Mouse (Mus musculus) v-Abl transformed pro-B cells (cell line): ENCODE measurements around the gene Bnip3.

Experiments used
- in situ Hi-C, 2 experiments: fragments of 400-800 bp; cut with MboI; formaldehyde crosslinking; loops; one replicate each; pipeline ENCODE4 v1.15.1; 2025; ENCODE audit not compliant: unreplicated experiment in 2 of 2

Bnip3 gene

GRCm38 (mm10) chr7:138909277-138910192 lies at the start of gene Bnip3:
Gene Bnip3 (minus strand): TSS chr7:138909519.
- in situ Hi-C loops = loop anchor here (10.0 to 25.0 kb wide), 5 partner anchors 478 to 1978 kb away; partner anchors contain the start of genes Echs1 (in 2 of the 2), Fuom (in 2 of the 2), Paox (in 2 of the 2) and Inpp5a (in 1 of the 2)

DNA sequence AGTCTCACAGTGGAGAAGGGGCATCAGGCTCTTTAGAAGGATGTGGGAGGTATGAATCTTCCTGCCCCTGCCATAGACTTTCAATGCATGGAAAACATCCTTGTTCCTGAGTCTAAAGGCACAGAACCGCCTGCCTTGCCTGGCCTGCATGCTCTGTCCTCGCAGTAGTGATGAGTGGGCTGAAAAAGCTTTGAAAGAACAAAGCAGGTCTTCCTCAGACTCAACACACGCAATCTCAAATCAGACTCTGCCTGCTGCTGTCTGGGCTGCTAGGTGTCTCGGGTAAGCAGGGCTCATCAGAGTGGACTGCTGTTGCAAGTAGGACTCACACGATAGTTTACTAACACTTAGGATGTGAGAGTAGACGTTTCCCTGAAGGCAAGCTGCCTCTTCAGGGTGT lies 47.8 kb upstream of the Bnip3 start:
- in situ Hi-C loops = no loop called here

GRCm38 (mm10) chr7:138955787-138956186 lies 46.5 kb upstream of the Bnip3 start:
- in situ Hi-C loops = no loop called here

- in situ Hi-C loops = loop anchor here in 1 of 2 experiments (25.0 kb wide), 1 partner anchor 861 kb away; no protein-coding TSS in a partner anchor
Measured at GRCm38 (mm10) chr7:138948309-138948708, 39.0 kb upstream of the Bnip3 start.

DNA sequence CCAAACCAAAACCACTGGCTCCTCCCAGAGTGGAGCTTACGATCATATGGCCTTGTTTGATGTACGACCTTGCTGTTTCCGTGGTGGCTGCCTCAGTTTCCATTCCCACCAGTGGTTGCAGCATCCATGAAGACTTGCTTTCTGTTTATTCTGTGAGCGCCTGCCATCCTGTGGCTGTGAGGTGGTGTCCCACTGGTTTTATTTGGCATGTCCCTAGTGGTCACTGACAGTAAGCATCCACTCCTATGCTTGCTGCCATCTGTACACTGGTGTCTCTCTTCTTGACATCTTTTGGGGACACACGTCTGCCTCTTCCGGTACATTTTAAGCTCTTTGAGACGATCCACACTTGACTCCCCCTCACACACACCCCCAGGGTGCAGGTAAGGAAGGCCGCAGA lies 38.4 kb upstream of the Bnip3 start:
- in situ Hi-C loops = loop anchor here in 1 of 2 experiments (25.0 kb wide), 1 partner anchor 860 kb away; no protein-coding TSS in a partner anchor

- in situ Hi-C loops = loop anchor here in 1 of 2 experiments (25.0 kb wide), 1 partner anchor 858 kb away; no protein-coding TSS in a partner anchor
Measured at GRCm38 (mm10) chr7:138945668-138946067, 36.3 kb upstream of the Bnip3 start.

- in situ Hi-C loops = loop anchor here in 1 of 2 experiments (25.0 kb wide), 1 partner anchor 855 kb away; no protein-coding TSS in a partner anchor
Measured at GRCm38 (mm10) chr7:138942301-138942700, 33.0 kb upstream of the Bnip3 start.

DNA sequence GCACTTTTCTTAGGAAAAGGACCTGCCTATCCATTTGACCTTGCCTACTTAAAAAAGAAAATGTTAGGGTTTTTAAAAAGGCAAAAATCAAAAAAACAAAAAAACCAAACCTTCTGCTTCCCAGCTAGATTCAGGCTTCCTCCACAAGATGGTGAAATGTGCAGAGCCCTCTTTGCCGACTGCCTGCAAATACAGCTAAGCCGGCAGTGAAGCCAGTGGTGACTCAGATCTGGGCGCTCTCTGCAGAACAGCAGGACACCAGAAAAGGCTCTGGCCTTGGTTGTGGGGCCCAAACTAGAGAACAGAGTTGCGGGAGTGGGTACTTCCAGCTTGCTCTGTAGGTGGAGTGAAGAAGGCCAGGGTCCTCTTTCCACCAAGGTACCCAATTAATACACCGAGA lies 32.3 kb upstream of the Bnip3 start:
- in situ Hi-C loops = loop anchor here in 1 of 2 experiments (25.0 kb wide), 1 partner anchor 854 kb away; no protein-coding TSS in a partner anchor

GRCm38 (mm10) chr7:138940612-138941461 lies 31.5 kb upstream of the Bnip3 start, which contains the start of gene Jakmip3:
Gene Jakmip3 (plus strand): TSS chr7:138940730.
- in situ Hi-C loops = loop anchor here in 1 of 2 experiments (25.0 kb wide), 1 partner anchor 854 kb away; no protein-coding TSS in a partner anchor

- in situ Hi-C loops = loop anchor here in 1 of 2 experiments (25.0 kb wide), 1 partner anchor 853 kb away; no protein-coding TSS in a partner anchor
Measured at GRCm38 (mm10) chr7:138940256-138940611, 30.9 kb upstream of the Bnip3 start.

DNA sequence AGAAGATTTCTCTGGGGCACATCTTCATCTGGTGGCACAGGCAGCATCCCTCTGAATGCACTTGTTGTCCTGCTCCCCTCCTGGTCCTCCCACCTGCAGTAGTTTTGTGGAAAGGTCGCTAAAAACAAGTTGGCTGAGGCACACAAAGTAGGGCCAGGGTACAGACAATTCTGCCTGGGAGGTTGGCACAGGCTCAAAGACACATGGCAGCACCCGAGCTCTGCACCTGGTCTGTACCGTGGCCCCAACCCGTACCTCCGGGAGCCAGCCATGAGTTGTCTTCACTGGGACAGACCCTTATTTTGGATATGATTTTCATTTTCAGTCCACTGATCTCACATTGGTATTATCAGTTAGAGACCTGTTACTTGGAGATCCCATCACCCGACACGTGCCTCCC lies 29.7 kb upstream of the Bnip3 start:
- in situ Hi-C loops = loop anchor here in 1 of 2 experiments (25.0 kb wide), 1 partner anchor 852 kb away; no protein-coding TSS in a partner anchor

DNA sequence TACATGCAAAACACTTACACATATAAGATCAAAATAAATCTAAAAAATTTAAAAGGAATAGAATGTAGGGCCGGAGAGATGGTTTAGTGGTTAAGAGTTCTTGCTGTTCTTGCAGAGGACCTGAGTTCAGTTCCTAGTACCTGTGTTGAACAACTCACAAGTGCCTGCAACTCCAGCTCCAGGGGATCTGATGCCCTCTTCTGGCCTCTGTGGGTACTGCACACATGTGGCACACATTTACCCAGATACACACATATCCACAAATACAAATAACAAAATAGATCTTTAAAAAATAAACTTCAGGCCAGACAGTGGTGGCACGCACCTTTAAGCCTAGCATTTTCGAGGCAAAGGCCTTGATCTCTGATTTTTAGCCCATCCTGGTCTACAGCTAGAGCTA lies 25.2 kb upstream of the Bnip3 start:
- in situ Hi-C loops = loop anchor here in 1 of 2 experiments (25.0 kb wide), 1 partner anchor 847 kb away; no protein-coding TSS in a partner anchor

DNA sequence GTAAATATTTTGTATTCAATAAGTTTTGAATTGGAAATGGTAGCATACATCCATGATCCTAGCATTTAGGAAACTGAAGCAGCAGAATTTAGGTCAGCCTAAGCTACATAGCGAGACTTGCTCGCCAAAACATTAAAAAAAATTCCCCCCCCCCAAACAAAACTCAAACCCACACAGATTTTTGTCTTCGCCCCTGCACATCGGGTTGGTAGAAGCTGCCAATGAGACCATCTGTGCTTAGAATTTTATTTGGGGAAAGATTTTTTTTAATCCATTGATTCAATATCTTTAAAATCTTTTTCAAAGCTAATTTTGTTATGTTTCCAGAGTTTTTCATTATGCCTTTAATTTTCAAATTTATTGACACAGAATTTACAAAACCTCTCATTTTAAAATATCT lies 19.1 kb upstream of the Bnip3 start:
- in situ Hi-C loops = loop anchor here (10.0 to 25.0 kb wide), 4 partner anchors 286 to 1144 kb away; partner anchors contain the start of genes Lrrc27 (in 2 of the 2) and Stk32c (in 2 of the 2)

GRCm38 (mm10) chr7:138923756-138924425 lies 14.6 kb upstream of the Bnip3 start:
- in situ Hi-C loops = loop anchor here (5.0 to 25.0 kb wide), 12 partner anchors 82 to 1963 kb away; partner anchors contain the start of genes Echs1 (in 2 of the 2), Fuom (in 2 of the 2), Lrrc27 (in 2 of the 2) and Paox (in 2 of the 2)

GRCm38 (mm10) chr7:138921611-138922010 lies 12.3 kb upstream of the Bnip3 start:
- in situ Hi-C loops = loop anchor here (5.0 to 25.0 kb wide), 12 partner anchors 79 to 1966 kb away; partner anchors contain the start of genes Echs1 (in 2 of the 2), Fuom (in 2 of the 2), Lrrc27 (in 2 of the 2) and Paox (in 2 of the 2)

GRCm38 (mm10) chr7:138919156-138919944 lies 10.0 kb upstream of the Bnip3 start:
- in situ Hi-C loops = loop anchor here (10.0 to 25.0 kb wide), 5 partner anchors 468 to 1968 kb away; partner anchors contain the start of genes Echs1 (in 2 of the 2), Fuom (in 2 of the 2), Paox (in 2 of the 2) and Inpp5a (in 1 of the 2)

GRCm38 (mm10) chr7:138913616-138914015 lies 4.3 kb upstream of the Bnip3 start:
- in situ Hi-C loops = loop anchor here (10.0 to 25.0 kb wide), 5 partner anchors 474 to 1974 kb away; partner anchors contain the start of genes Echs1 (in 2 of the 2), Fuom (in 2 of the 2), Paox (in 2 of the 2) and Inpp5a (in 1 of the 2)

- in situ Hi-C loops = loop anchor here (10.0 to 25.0 kb wide), 5 partner anchors 477 to 1977 kb away; partner anchors contain the start of genes Echs1 (in 2 of the 2), Fuom (in 2 of the 2), Paox (in 2 of the 2) and Inpp5a (in 1 of the 2)
Measured at GRCm38 (mm10) chr7:138910193-138910562, 859 bp upstream of the Bnip3 start.
